Mouse (Mus musculus): ENCODE measurements around the gene Zbtb39. TPM values are rescaled to one million over a fixed set of nuclear protein-coding genes. Genes with fewer than 3 reads are reported as not detected.
A peak's percentile ranks its signal among the peaks of the same experiment; 100 is the strongest.

Zbtb39 gene
- total RNA-seq (2012; rRNA removed) = 6.3 and 8.3 TPM in 2 replicates

- peaks cover 0 to 7% of the 10 kb centered on the region in 2 experiments; a peak in 2 of 4 replicates for H3K4me1 ChIP-seq (ENCODE audit: control insufficient read depth in 2 of 2, insufficient read depth in 2 of 2, low read length in 2 of 2, poor library complexity in 1 of 2)
- no peaks in the 10 kb centered on the region for H3K9me3 ChIP-seq (ENCODE audit: control insufficient read depth, insufficient read depth, low read depth, low read length)
- DNase-seq (ENCODE audit: low read depth, low spot score) = peak; percentile 54
- in situ Hi-C loops (cut with MboI; ENCODE audit: low sequenced_read_pairs in 2 of 2, unreplicated experiment in 2 of 2) = no loop called here
- no peak within 1 kb of the TSS for H3K27ac ChIP-seq (ENCODE audit: insufficient read depth, low read depth, low read length, poor library complexity, severe bottlenecking)
- H3K4me3 ChIP-seq (ENCODE audit: insufficient read depth in 1 of 2, low read depth in 1 of 2, low read length in 2 of 2, poor library complexity in 1 of 2, severe bottlenecking in 1 of 2) = peak within 1 kb of the TSS; percentile 93 to 94
- H3K36me3 ChIP-seq (ENCODE audit: control insufficient read depth, insufficient read depth, low read length, poor library complexity, severe bottlenecking) = peaks cover 24% of the 10 kb centered on the region
- H3K9ac ChIP-seq (ENCODE audit: insufficient read depth, low read depth, low read length, poor library complexity, severe bottlenecking) = peak within 1 kb of the TSS; percentile 86
- TF ChIP-seq ZC3H11A (IDR thresholded peaks at IDR 0.05; ENCODE audit: borderline replicate concordance, low read depth, low read length) (no peak), MAFK (IDR thresholded peaks at IDR 0.05; ENCODE audit: insufficient read depth, low read depth, low read length) (no peak), CHD2 (IDR thresholded peaks at IDR 0.05; ENCODE audit: low read depth, low read length) (no peak), ZNF384 (IDR thresholded peaks at IDR 0.05; ENCODE audit: low read depth, low read length) (no peak), HCFC1 (IDR thresholded peaks at IDR 0.05; ENCODE audit: borderline replicate concordance, insufficient read depth, low read length) (no peak)
Observed at GRCm38 (mm10) chr10:127739083-127739660, at the start of gene Zbtb39. TSS of gene Zbtb39 (plus strand) at chr10:127739538.

- H3K27ac ChIP-seq (ENCODE audit: insufficient read depth, low read depth, low read length, poor library complexity, severe bottlenecking) = no peak overlapping the region
- H3K9me3 ChIP-seq (ENCODE audit: control insufficient read depth, insufficient read depth, low read depth, low read length) = no peaks in the 10 kb centered on the region
- in situ Hi-C loops (cut with MboI; ENCODE audit: low sequenced_read_pairs in 2 of 2, unreplicated experiment in 2 of 2) = no loop called here
- no peak for DNase-seq (ENCODE audit: low read depth, low spot score)
- H3K4me1 ChIP-seq (ENCODE audit: control insufficient read depth in 2 of 2, insufficient read depth in 2 of 2, low read length in 2 of 2, poor library complexity in 1 of 2) = no peaks in the 10 kb centered on the region
- H3K9ac ChIP-seq (ENCODE audit: insufficient read depth, low read depth, low read length, poor library complexity, severe bottlenecking) = no peak overlapping the region
- H3K36me3 ChIP-seq (ENCODE audit: control insufficient read depth, insufficient read depth, low read length, poor library complexity, severe bottlenecking) = peaks cover 9% of the 10 kb centered on the region
- TF ChIP-seq CHD2 (IDR thresholded peaks at IDR 0.05; ENCODE audit: low read depth, low read length) = no peak
- no peak for TF ChIP-seq HCFC1 (IDR thresholded peaks at IDR 0.05; ENCODE audit: borderline replicate concordance, insufficient read depth, low read length)
- no peak overlapping the region for H3K4me3 ChIP-seq (ENCODE audit: insufficient read depth in 1 of 2, low read depth in 1 of 2, low read length in 2 of 2, poor library complexity in 1 of 2, severe bottlenecking in 1 of 2)
Observed at GRCm38 (mm10) chr10:127691053-127691452, 48.3 kb upstream of the Zbtb39 start.

GRCm38 (mm10) chr10:127694636-127695035 is 44.7 kb upstream of the Zbtb39 start:
- in situ Hi-C loops (cut with MboI; ENCODE audit: low sequenced_read_pairs in 2 of 2, unreplicated experiment in 2 of 2) = no loop called here
- TF ChIP-seq CHD2 (IDR thresholded peaks at IDR 0.05; ENCODE audit: low read depth, low read length) (no peak), ZNF384 (IDR thresholded peaks at IDR 0.05; ENCODE audit: low read depth, low read length) (peak; percentile 82), MAFK (IDR thresholded peaks at IDR 0.05; ENCODE audit: insufficient read depth, low read depth, low read length) (no peak), HCFC1 (IDR thresholded peaks at IDR 0.05; ENCODE audit: borderline replicate concordance, insufficient read depth, low read length) (no peak)
- no peak for DNase-seq (ENCODE audit: low read depth, low spot score)

GRCm38 (mm10) chr10:127695775-127696174 is 43.6 kb upstream of the Zbtb39 start:
- H3K9me3 ChIP-seq (ENCODE audit: control insufficient read depth, insufficient read depth, low read depth, low read length) = no peaks in the 10 kb centered on the region
- no peaks in the 10 kb centered on the region for H3K4me1 ChIP-seq (ENCODE audit: control insufficient read depth in 2 of 2, insufficient read depth in 2 of 2, low read length in 2 of 2, poor library complexity in 1 of 2)
- in situ Hi-C loops (cut with MboI; ENCODE audit: low sequenced_read_pairs in 2 of 2, unreplicated experiment in 2 of 2) = no loop called here
- H3K36me3 ChIP-seq (ENCODE audit: control insufficient read depth, insufficient read depth, low read length, poor library complexity, severe bottlenecking) = peaks cover 11% of the 10 kb centered on the region
- H3K4me3 ChIP-seq (ENCODE audit: insufficient read depth in 1 of 2, low read depth in 1 of 2, low read length in 2 of 2, poor library complexity in 1 of 2, severe bottlenecking in 1 of 2) = no peak overlapping the region
- TF ChIP-seq MAFK (IDR thresholded peaks at IDR 0.05; ENCODE audit: insufficient read depth, low read depth, low read length) (no peak), ZC3H11A (IDR thresholded peaks at IDR 0.05; ENCODE audit: borderline replicate concordance, low read depth, low read length) (no peak), CHD2 (IDR thresholded peaks at IDR 0.05; ENCODE audit: low read depth, low read length) (no peak), HCFC1 (IDR thresholded peaks at IDR 0.05; ENCODE audit: borderline replicate concordance, insufficient read depth, low read length) (no peak), ZNF384 (IDR thresholded peaks at IDR 0.05; ENCODE audit: low read depth, low read length) (no peak)
- DNase-seq (ENCODE audit: low read depth, low spot score) = no peak
- no peak overlapping the region for H3K9ac ChIP-seq (ENCODE audit: insufficient read depth, low read depth, low read length, poor library complexity, severe bottlenecking)
- H3K27ac ChIP-seq (ENCODE audit: insufficient read depth, low read depth, low read length, poor library complexity, severe bottlenecking) = no peak overlapping the region

More at GRCm38 (mm10) chr10:127694636-127695035, 44.7 kb upstream of the Zbtb39 start:
- Histone ChIP-seq H3K9ac (ENCODE audit: insufficient read depth, low read depth, low read length, poor library complexity, severe bottlenecking) (no peak overlapping the region), H3K4me3 (ENCODE audit: insufficient read depth in 1 of 2, low read depth in 1 of 2, low read length in 2 of 2, poor library complexity in 1 of 2, severe bottlenecking in 1 of 2) (no peak overlapping the region), H3K27ac (ENCODE audit: insufficient read depth, low read depth, low read length, poor library complexity, severe bottlenecking) (no peak overlapping the region), H3K9me3 (ENCODE audit: control insufficient read depth, insufficient read depth, low read depth, low read length) (no peaks in the 10 kb centered on the region), H3K36me3 (ENCODE audit: control insufficient read depth, insufficient read depth, low read length, poor library complexity, severe bottlenecking) (peaks cover 11% of the 10 kb centered on the region), H3K4me1 (ENCODE audit: control insufficient read depth in 2 of 2, insufficient read depth in 2 of 2, low read length in 2 of 2, poor library complexity in 1 of 2) (no peaks in the 10 kb centered on the region)

GRCm38 (mm10) chr10:127698966-127699365 is 40.4 kb upstream of the Zbtb39 start:
- in situ Hi-C loops (cut with MboI; ENCODE audit: low sequenced_read_pairs in 2 of 2, unreplicated experiment in 2 of 2) = no loop called here
- no peak for DNase-seq (ENCODE audit: low read depth, low spot score)

More at GRCm38 (mm10) chr10:127698966-127699365, 40.4 kb upstream of the Zbtb39 start:
- Histone ChIP-seq H3K27ac (ENCODE audit: insufficient read depth, low read depth, low read length, poor library complexity, severe bottlenecking) (no peak overlapping the region), H3K9ac (ENCODE audit: insufficient read depth, low read depth, low read length, poor library complexity, severe bottlenecking) (no peak overlapping the region), H3K4me3 (ENCODE audit: insufficient read depth in 1 of 2, low read depth in 1 of 2, low read length in 2 of 2, poor library complexity in 1 of 2, severe bottlenecking in 1 of 2) (no peak overlapping the region), H3K4me1 (ENCODE audit: control insufficient read depth in 2 of 2, insufficient read depth in 2 of 2, low read length in 2 of 2, poor library complexity in 1 of 2) (no peaks in the 10 kb centered on the region), H3K36me3 (ENCODE audit: control insufficient read depth, insufficient read depth, low read length, poor library complexity, severe bottlenecking) (peaks cover 11% of the 10 kb centered on the region), H3K9me3 (ENCODE audit: control insufficient read depth, insufficient read depth, low read depth, low read length) (no peaks in the 10 kb centered on the region)
- TF ChIP-seq ZNF384 (IDR thresholded peaks at IDR 0.05; ENCODE audit: low read depth, low read length) (no peak), CHD2 (IDR thresholded peaks at IDR 0.05; ENCODE audit: low read depth, low read length) (no peak), ZC3H11A (IDR thresholded peaks at IDR 0.05; ENCODE audit: borderline replicate concordance, low read depth, low read length) (no peak), MAFK (IDR thresholded peaks at IDR 0.05; ENCODE audit: insufficient read depth, low read depth, low read length) (no peak), HCFC1 (IDR thresholded peaks at IDR 0.05; ENCODE audit: borderline replicate concordance, insufficient read depth, low read length) (no peak)

Measured in ES-E14 (cell line).